Mouse (Mus musculus) megakaryocyte, embryonic 14.5 days (primary cell): ENCODE data around the gene Gm17581. TPM values are rescaled to one million over a fixed set of nuclear protein-coding genes. Genes with fewer than 3 reads are reported as not detected.

Experiments used
- H3K27me3 ChIP-seq: replicated peaks from 2 replicates; pipeline ENCODE3; 2012; ENCODE audit warnings: inconsistent platforms
- H3K36me3 ChIP-seq: replicated peaks from 2 replicates; pipeline ENCODE3; 2012; ENCODE audit warnings: low read length, inconsistent platforms, mixed read lengths
- H3K4me1 ChIP-seq: 2 replicates; pipeline ENCODE4 v1.6.1; 2012; ENCODE audit warnings: inconsistent platforms
- H3K4me3 ChIP-seq: replicated peaks from 2 replicates; pipeline ENCODE3; 2012; ENCODE audit warnings: moderate library complexity, mild to moderate bottlenecking, inconsistent platforms
- H3K9me3 ChIP-seq: 2 replicates; pipeline ENCODE4 v1.6.1; 2012; ENCODE audit warnings: inconsistent platforms
- FLI1 ChIP-seq: IDR thresholded peaks from 2 replicates; pipeline ENCODE4 v1.6.1; 2012; ENCODE audit warnings: low read length, inconsistent platforms, mixed read lengths
- GATA1 ChIP-seq: IDR thresholded peaks from 3 replicates; pipeline ENCODE4 v1.6.1; 2012; ENCODE audit warnings: mixed read lengths, low read length, inconsistent platforms, borderline replicate concordance
- polyA plus RNA-seq: library from polyadenylated mRNA; stranded (reverse); fragments of >175 nt; gene quantifications from 2 replicates; pipeline ENCODE4 v1.2.3, GENCODE M21; 2012; ENCODE audit warnings: low replicate concordance; ENCODE audit not compliant: insufficient read depth

Gm17581 gene
- polyA plus RNA-seq, 1 experiment: not detected

DNA sequence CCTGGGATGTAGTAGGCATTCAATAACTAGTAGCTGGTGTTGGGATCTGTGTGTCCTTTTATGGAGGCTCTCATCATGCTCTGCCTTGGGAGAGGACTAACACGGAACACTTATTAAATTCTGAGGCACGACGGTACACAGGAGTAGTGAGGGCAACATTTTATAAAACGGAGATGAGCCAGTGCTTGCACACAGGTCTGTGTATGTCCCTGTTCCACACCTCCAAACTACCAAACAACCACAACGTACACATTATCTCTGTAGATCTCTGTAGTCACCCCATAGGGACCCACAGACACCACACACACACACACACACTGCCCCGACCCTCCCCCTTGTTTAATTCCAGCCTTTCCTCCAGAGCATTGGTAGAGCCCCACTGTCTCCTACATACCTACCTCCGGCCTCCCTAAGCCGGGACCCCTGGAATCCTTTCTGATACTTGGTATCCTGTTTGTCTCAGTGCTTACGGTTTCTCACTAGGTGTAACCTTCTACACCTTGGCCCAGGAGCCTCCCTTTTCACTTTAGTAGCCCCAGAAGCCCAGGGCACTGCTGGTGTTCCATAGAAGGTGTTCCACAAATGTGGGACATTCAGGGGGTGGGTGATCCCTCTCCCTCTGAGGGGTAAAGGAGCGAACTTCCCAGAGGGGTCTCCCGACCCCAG, 38.7 kb upstream of the Gm17581 start:
- Histone ChIP-seq H3K27me3 (peaks cover 80% of the 10 kb centered on the region), H3K9me3 (no peaks in the 10 kb centered on the region), H3K36me3 (no peaks in the 10 kb centered on the region), H3K4me3 (no peak overlapping the region), H3K4me1 (peaks cover 7% of the 10 kb centered on the region)
- TF ChIP-seq GATA1 (no peak), FLI1 (no peak)

DNA sequence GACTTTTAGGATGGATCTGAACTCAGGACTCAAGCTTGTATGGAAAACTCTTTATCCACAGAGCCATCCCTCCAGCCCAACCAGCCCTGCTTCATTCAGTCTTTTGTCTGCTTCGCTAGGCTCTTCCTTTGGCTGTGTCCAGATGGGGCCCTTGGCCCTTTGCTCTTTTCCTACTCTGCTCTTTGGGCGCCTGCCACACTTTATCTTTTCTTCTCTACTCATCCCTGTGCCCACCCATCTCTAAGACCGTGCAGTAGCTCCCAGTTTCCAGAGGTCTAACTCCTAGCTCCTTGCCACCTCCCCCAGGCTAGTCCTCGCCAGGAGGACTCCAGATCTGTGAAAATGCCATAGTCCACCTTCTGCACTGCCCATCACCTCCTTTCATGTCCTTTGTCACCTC, 38.0 kb upstream of the Gm17581 start:
- no peaks in the 10 kb centered on the region for H3K9me3 ChIP-seq
- H3K4me1 ChIP-seq: peaks cover 7% of the 10 kb centered on the region
- H3K4me3 ChIP-seq: no peak overlapping the region
- TF ChIP-seq FLI1 (no peak), GATA1 (no peak)
- H3K27me3 ChIP-seq: peaks cover 84% of the 10 kb centered on the region
- H3K36me3 ChIP-seq: no peaks in the 10 kb centered on the region

DNA sequence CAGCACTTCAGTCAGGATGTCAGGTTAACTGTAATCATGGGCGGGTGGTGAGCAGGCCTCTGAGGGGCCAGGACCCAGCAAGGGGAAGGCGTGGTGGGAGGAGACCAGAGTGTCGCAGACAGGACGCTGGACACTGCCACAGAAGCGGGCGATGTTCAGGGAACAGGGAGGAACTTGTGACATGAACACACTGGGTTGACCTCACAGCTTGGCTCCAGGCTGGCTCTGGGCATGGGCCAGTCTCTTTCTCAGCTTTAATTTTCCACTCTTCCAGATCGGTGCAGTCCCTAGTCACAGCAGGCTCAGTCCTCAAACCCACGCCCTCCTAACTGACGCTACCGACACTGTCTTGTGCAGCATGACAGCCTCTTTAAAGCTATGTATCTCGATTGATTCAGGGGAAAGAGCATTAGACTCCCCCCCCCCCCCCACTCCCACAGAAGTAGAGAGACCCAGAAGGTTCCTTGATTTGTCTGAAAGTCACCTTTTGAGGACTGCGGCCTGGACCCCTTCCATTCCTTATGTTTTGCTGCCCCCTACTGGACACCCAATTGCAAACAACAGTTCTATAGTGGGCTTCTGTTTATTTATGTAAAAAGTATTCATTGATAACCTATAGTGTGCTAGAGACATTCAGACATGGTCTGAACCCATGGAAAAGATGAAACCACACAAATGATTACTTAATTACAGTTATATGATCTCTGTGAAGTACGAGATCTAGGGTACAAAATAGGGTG, 29.2 kb upstream of the Gm17581 start:
- peaks cover 51% of the 10 kb centered on the region for H3K27me3 ChIP-seq
- no peaks in the 10 kb centered on the region for H3K9me3 ChIP-seq
- no peak for TF ChIP-seq GATA1
- TF ChIP-seq FLI1: no peak
- H3K4me1 ChIP-seq: peaks cover 4% of the 10 kb centered on the region; the same call in 1 of the 2 replicates
- no peak overlapping the region for H3K4me3 ChIP-seq
- no peaks in the 10 kb centered on the region for H3K36me3 ChIP-seq

- no peaks in the 10 kb centered on the region for H3K36me3 ChIP-seq
- peaks cover 9% of the 10 kb centered on the region for H3K4me1 ChIP-seq
- peaks cover 58% of the 10 kb centered on the region for H3K27me3 ChIP-seq
- no peaks in the 10 kb centered on the region for H3K9me3 ChIP-seq
- TF ChIP-seq FLI1 (no peak), GATA1 (no peak)
- H3K4me3 ChIP-seq: no peak overlapping the region
These were observed 21.3 kb upstream of the Gm17581 start for GRCm38 (mm10) chr2:155756855-155757566.

DNA sequence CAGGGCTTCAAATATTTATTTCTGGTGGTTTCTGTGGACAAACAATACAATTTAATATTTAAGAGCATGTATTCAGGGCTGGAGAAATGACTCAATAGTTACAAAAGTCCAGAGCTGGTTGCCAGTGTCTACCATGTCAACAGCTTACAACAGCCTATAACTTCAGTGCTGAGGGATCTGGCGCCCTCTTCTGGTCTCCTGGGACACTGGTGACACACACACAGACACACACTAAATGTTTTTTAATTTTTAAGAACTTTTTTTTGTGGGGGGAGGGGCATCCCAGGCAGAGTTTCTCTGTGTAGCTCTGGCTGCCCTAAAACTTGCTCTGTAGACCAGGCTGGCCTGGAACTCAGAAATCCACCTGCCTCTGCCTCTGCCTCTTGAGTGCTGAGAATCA, 20.1 kb upstream of the Gm17581 start:
- Histone ChIP-seq H3K27me3 (peaks cover 66% of the 10 kb centered on the region), H3K4me1 (peaks cover 21% of the 10 kb centered on the region), H3K36me3 (no peaks in the 10 kb centered on the region), H3K4me3 (no peak overlapping the region), H3K9me3 (no peaks in the 10 kb centered on the region)
- no peak for TF ChIP-seq GATA1
- no peak for TF ChIP-seq FLI1

DNA sequence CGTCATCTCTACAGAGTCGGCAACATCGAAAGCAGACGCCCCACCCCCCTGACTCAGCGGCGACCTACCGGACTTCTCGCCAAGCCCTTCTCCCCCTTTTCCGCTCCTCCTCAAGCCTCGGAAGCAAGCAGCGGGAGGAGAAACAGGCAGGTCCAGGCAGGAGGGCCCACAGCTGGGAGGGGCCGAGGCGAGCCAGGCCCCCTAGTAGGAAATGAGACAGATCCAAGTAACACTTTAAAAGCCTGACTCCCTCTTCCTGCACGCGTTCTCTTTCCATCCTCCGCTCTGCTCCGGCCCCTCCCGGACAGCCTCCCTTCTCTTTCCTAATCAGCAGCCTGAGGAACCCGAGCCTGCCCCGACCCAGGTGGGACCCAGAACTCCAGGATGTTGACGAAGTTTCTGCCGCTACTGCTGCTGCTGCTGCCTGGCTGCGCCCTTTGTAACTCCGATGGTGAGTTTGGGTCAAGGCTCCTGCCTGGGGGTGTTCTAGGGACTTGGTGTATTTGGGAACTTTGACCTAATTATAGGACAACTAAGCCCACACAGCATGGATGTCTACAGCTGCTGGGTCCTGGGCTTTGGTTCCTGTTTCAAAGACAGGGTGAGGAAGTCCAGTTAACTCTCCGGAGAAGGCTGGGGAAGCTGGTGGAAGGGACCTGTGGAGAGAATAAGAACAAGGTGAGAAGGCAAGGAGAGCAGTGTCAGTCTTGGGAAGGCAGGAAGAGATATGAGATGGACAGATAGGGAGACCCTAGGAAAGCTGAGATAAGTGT, 15.5 kb upstream of the Gm17581 start, which contains the start of gene Procr:
Gene Procr, plus strand, starts transcription at position 104 of the 773 bp plus-strand sequence.
- peaks cover 73% of the 10 kb centered on the region for H3K27me3 ChIP-seq

DNA sequence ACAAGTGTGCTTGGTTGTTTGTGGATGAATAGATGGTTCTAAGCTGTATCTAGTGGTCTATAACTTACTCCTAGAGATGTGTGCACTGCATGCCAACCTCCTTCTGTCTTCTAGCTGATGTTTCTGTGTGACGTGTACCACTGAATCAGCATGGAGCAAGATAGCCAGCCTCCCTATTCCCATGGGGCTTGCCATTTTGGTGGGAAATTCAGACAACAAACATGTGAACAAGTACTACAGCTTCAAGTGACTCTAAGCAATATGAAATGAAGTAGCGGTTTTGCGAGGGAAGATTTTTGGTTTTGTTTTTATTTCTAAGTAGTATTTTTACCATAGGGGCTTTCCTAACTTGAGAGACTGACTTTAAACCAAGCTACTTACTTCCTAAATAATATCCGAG, 13.7 kb upstream of the Gm17581 start:
- Histone ChIP-seq H3K27me3 (peaks cover 82% of the 10 kb centered on the region), H3K36me3 (no peaks in the 10 kb centered on the region)

More for the DNA sequence above, 15.5 kb upstream of the Gm17581 start, which contains the start of gene Procr:
- Histone ChIP-seq H3K4me3 (peak within 1 kb of the TSS; percentile 88), H3K36me3 (no peaks in the 10 kb centered on the region), H3K9me3 (no peaks in the 10 kb centered on the region), H3K4me1 (peaks cover 20% of the 10 kb centered on the region)
- no peak for TF ChIP-seq GATA1
- TF ChIP-seq FLI1: no peak

GRCm38 (mm10) chr2:155745487-155745886, 9.8 kb upstream of the Gm17581 start:
- H3K36me3 ChIP-seq: no peaks in the 10 kb centered on the region
- no peaks in the 10 kb centered on the region for H3K9me3 ChIP-seq
- H3K4me3 ChIP-seq: no peak overlapping the region
- TF ChIP-seq FLI1 (no peak), GATA1 (no peak)
- peaks cover 75% of the 10 kb centered on the region for H3K27me3 ChIP-seq
- peaks cover 31% of the 10 kb centered on the region for H3K4me1 ChIP-seq

More for the DNA sequence above, 13.7 kb upstream of the Gm17581 start:
- TF ChIP-seq GATA1 (no peak), FLI1 (no peak)
- H3K4me3 ChIP-seq: no peak overlapping the region
- H3K9me3 ChIP-seq: no peaks in the 10 kb centered on the region
- peaks cover 29% of the 10 kb centered on the region for H3K4me1 ChIP-seq

DNA sequence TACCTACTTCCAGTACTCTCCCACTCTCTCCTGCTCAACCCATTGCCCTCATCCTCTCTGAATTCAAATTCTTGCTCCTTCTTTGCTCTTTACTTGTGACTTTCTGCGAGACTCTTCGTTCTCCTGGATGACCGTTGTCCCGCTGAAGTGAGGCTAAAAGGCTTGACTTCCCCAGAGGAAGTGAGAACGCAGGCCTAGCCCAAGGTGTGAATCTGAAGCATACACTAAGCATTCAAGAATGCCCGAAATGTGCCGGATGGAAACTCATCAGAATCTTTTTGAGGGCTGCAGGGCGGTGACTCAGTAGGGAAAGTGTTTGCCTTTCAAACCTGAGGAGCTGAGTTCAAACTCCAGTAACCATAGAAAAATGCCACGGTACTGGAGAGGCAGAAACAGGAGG, 7.7 kb upstream of the Gm17581 start:
- H3K36me3 ChIP-seq: no peaks in the 10 kb centered on the region
- peak overlapping the region; percentile 8 for H3K4me3 ChIP-seq
- peaks cover 31% of the 10 kb centered on the region for H3K4me1 ChIP-seq
- no peak for TF ChIP-seq FLI1
- TF ChIP-seq GATA1: no peak
- peaks cover 77% of the 10 kb centered on the region for H3K27me3 ChIP-seq
- no peaks in the 10 kb centered on the region for H3K9me3 ChIP-seq
